Mouse (Mus musculus) cerebellum, adult 2 months (tissue): ENCODE results near the gene Gtpbp1.

ENCODE experiments used
- CTCF ChIP-seq: fragments of 200-500 bp; IDR thresholded peaks from 2 replicates; pipeline ENCODE4 v1.5.1; 2011; ENCODE audit warnings: low read depth, mild to moderate bottlenecking, control low read depth, low read length, moderate library complexity, borderline replicate concordance; ENCODE audit not compliant: insufficient read depth
- POLR2A ChIP-seq: fragments of 200-500 bp; IDR thresholded peaks from 2 replicates; pipeline ENCODE4 v1.6.1; 2011; ENCODE audit warnings: low read length, control low read depth, borderline replicate concordance; ENCODE audit not compliant: insufficient read depth

DNA sequence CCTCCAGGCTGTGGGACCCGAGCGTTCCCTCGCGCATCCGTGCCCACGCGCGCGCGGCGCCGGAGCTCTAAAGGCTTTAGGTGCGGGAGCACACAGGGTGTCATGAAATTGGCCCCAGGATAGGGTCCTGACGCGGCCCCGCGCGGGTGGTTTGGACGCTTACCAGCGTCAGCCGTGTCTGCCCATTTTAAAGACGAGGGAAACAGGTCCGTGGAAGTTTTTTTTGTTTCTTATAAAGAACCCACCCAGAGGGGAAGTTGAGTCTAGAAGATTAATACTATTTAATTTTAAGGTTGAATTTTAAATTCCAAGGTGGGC is 52.0 kb downstream of the Gtpbp1 start:
- TF ChIP-seq POLR2A (peak; percentile 38; the same call in 1 of the 2 replicates), CTCF (no peak)
